Mouse (Mus musculus) megakaryocyte, adult 5-6 weeks (primary cell): ENCODE measurements around the gene Kcmf1. TPM values are rescaled to one million over a fixed set of nuclear protein-coding genes. Genes with fewer than 3 reads are reported as not detected.
"Not testable (repeated sequence)": the region's sequence is repeated elsewhere in the genome, so short reads cannot be mapped to it uniquely, and the experiment has no call there.

ENCODE experiments used
- ATAC-seq: 2 replicates; pipeline ENCODE4 v1.8.0; 2016; ENCODE audit warnings: mild to moderate bottlenecking, inconsistent platforms; ENCODE audit not compliant: poor library complexity, severe bottlenecking
- total RNA-seq, 2 experiments: library from RNA; stranded (forward) in 1 of 2; stranded (reverse) in 1 of 2; fragments of 153-499, 151-499 nt in 1 of 2; fragments of 221-1000, 200-1000 nt in 1 of 2; gene quantifications; 2 replicates each; pipeline versions ENCODE4 v1.2.3 to v1.2.4; 2015 to 2017

The Kcmf1 gene
- total RNA-seq, 2 experiments from 2014 or later: 100 to 110 TPM

GRCm38 (mm10) chr6:72899201-72899780, 488 bp downstream of the Kcmf1 start:
- ATAC-seq: peak; percentile 44

GRCm38 (mm10) chr6:72898244-72899200, 1.3 kb downstream of the Kcmf1 start:
- peak; percentile 72 for ATAC-seq

GRCm38 (mm10) chr6:72895000-72895399, 4.8 kb downstream of the Kcmf1 start:
- no peak for ATAC-seq

- ATAC-seq: no peak
Observed at GRCm38 (mm10) chr6:72891238-72891637, 8.5 kb downstream of the Kcmf1 start.

- ATAC-seq: no peak
Observed at GRCm38 (mm10) chr6:72888655-72889054, 11.1 kb downstream of the Kcmf1 start.

- ATAC-seq: no peak
Observed at GRCm38 (mm10) chr6:72885268-72885667, 14.5 kb downstream of the Kcmf1 start.

- peak; percentile 59 for ATAC-seq
Observed at GRCm38 (mm10) chr6:72884767-72885166, 15.0 kb downstream of the Kcmf1 start.

GRCm38 (mm10) chr6:72882661-72883458, 16.9 kb downstream of the Kcmf1 start:
- no peak for ATAC-seq

GRCm38 (mm10) chr6:72882222-72882621, 17.6 kb downstream of the Kcmf1 start:
- ATAC-seq: no peak

GRCm38 (mm10) chr6:72881619-72881979, 18.2 kb downstream of the Kcmf1 start:
- no peak for ATAC-seq

GRCm38 (mm10) chr6:72880913-72881618, 18.7 kb downstream of the Kcmf1 start:
- ATAC-seq: peak; percentile 91

- ATAC-seq: 0 out of 2 replicates have a peak, but pooled peaks have one; percentile 26
Observed at GRCm38 (mm10) chr6:72876629-72877028, 23.1 kb downstream of the Kcmf1 start.

GRCm38 (mm10) chr6:72873338-72873737, 26.4 kb downstream of the Kcmf1 start:
- ATAC-seq: no peak

GRCm38 (mm10) chr6:72872276-72872675, 27.5 kb downstream of the Kcmf1 start:
- no peak for ATAC-seq

- no peak for ATAC-seq
Observed at GRCm38 (mm10) chr6:72869601-72870000, 30.2 kb downstream of the Kcmf1 start.

- peak; percentile 74 for ATAC-seq
Observed at GRCm38 (mm10) chr6:72868688-72869087, 31.1 kb downstream of the Kcmf1 start.

GRCm38 (mm10) chr6:72867746-72868145, 32.0 kb downstream of the Kcmf1 start:
- ATAC-seq: no peak

- no peak for ATAC-seq
Observed at GRCm38 (mm10) chr6:72866232-72866631, 33.5 kb downstream of the Kcmf1 start.

- not testable (repeated sequence) for ATAC-seq
Observed at GRCm38 (mm10) chr6:72862686-72863085, 37.1 kb downstream of the Kcmf1 start.

GRCm38 (mm10) chr6:72854256-72854655, 45.5 kb downstream of the Kcmf1 start:
- ATAC-seq: no peak

- ATAC-seq: no peak
Observed at GRCm38 (mm10) chr6:72852180-72852579, 47.6 kb downstream of the Kcmf1 start.
